Mouse (Mus musculus) forebrain, embryonic 13.5 days (tissue): ENCODE data around the gene Dusp22. TPM values are rescaled to one million over a fixed set of nuclear protein-coding genes. Genes with fewer than 3 reads are reported as not detected.

ENCODE experiments used
- ATAC-seq: fragments of 200-750 bp; cut with Nextera tagmentation; 2 replicates; pipeline ENCODE4 v1.8.0; 2017
- H3K27ac ChIP-seq: fragments of 300-500 bp; sonication (generic); 2 replicates; pipeline ENCODE4 v1.5.1; 2015; ENCODE audit warnings: inconsistent platforms, mild to moderate bottlenecking, moderate library complexity
- H3K27me3 ChIP-seq: fragments of 300-500 bp; sonication (generic); 2 replicates; pipeline ENCODE4 v1.6.1; 2015; ENCODE audit warnings: mild to moderate bottlenecking, inconsistent platforms
- H3K36me3 ChIP-seq: fragments of 300-500 bp; sonication (generic); 2 replicates; pipeline ENCODE4 v1.6.1; 2015; ENCODE audit warnings: mild to moderate bottlenecking, inconsistent platforms; ENCODE audit not compliant: poor library complexity, severe bottlenecking
- H3K4me1 ChIP-seq: fragments of 300-500 bp; sonication (generic); 2 replicates; pipeline ENCODE4 v1.6.1; 2015; ENCODE audit warnings: inconsistent platforms
- H3K4me2 ChIP-seq: fragments of 300-500 bp; sonication (generic); 2 replicates; pipeline ENCODE4 v1.6.1; 2015; ENCODE audit warnings: inconsistent platforms, mild to moderate bottlenecking, moderate library complexity
- H3K4me3 ChIP-seq: fragments of 300-500 bp; sonication (generic); 2 replicates; pipeline ENCODE4 v1.5.1; 2015; ENCODE audit warnings: mild to moderate bottlenecking, inconsistent platforms
- H3K9ac ChIP-seq: fragments of 300-500 bp; sonication (generic); 2 replicates; pipeline ENCODE4 v1.6.1; 2015; ENCODE audit warnings: mild to moderate bottlenecking, inconsistent platforms
- H3K9me3 ChIP-seq: fragments of 300-500 bp; sonication (generic); replicated peaks from 2 replicates; pipeline ENCODE4 v1.6.1; 2016; ENCODE audit warnings: inconsistent platforms
- WGBS: fragments of 180-500 bp; shearing (Covaris S2); methylation state at CpG from one replicate; pipeline ENCODE4 v1.1.7; 2015; 5-methylcytosine and 5-hydroxymethylcytosine counted together
- polyA plus RNA-seq: library from polyadenylated mRNA; unstranded; fragments of >200 nt; fragmentation: Nextera tagmentation; extraction: Ambion mirVana; gene quantifications from 2 replicates; pipeline ENCODE4 v1.2.1, GENCODE M21; 2015

The Dusp22 gene
- polyA plus RNA-seq, 1 experiment from 2014 or later: 9.3 TPM

DNA sequence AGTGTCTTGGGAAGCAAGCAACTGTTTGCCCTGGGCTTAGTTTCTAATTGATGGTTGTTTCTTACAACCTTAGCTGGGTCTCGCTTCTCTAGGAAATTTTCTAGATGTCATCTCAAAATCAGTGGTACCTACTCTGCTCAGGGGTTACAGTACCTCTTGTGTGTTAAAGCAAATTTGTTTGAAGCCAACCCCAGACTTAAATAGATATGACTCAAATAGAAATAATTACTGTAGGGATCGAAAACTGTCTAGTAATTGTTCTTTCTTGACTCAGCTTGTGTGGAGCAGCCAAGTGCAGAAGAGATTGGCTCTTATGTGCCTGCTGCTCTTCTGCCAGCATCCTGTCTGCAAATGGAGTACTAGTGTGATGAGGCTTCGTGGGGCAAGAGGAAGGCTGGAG, 22.5 kb downstream of the Dusp22 start:
- Histone ChIP-seq H3K9ac (no peak overlapping the region), H3K4me1 (no peaks in the 10 kb centered on the region), H3K9me3 (no peaks in the 10 kb centered on the region), H3K4me3 (no peak overlapping the region), H3K27ac (no peak overlapping the region), H3K36me3 (no peaks in the 10 kb centered on the region), H3K4me2 (no peak overlapping the region), H3K27me3 (no peaks in the 10 kb centered on the region)
- 93% methylated on average over 3 of the region's 3 CpGs for WGBS
- no peak for ATAC-seq

GRCm38 (mm10) chr13:30684614-30685122, 24.9 kb downstream of the Dusp22 start:
- H3K4me1 ChIP-seq: no peaks in the 10 kb centered on the region
- 76% methylated on average over 6 of the region's 6 CpGs for WGBS
- no peak for ATAC-seq
- no peaks in the 10 kb centered on the region for H3K36me3 ChIP-seq
- H3K9ac ChIP-seq: no peak overlapping the region
- no peak overlapping the region for H3K4me2 ChIP-seq
- H3K27me3 ChIP-seq: no peaks in the 10 kb centered on the region
- no peaks in the 10 kb centered on the region for H3K9me3 ChIP-seq
- H3K4me3 ChIP-seq: no peak overlapping the region
- H3K27ac ChIP-seq: no peak overlapping the region

DNA sequence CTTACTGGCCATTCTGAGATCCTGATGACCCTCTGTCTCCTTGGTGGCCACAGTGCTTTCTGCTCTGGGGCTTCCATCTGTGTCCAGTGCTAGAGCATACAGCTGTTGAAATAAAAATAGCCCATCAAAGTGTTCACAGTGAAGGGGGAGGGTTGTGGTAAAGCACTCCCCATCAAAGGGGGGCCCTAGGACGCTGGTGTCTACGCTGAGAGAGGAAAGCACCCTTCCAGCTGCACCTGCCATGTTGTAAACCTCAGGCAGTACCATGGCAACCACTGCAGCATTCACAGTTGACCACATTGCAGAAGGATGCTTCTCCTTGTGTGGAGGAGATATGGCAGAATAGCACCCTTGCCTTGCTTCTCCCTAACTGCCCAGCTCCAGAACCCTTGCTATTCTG, 26.2 kb downstream of the Dusp22 start:
- H3K36me3 ChIP-seq: no peaks in the 10 kb centered on the region
- no peak for ATAC-seq

DNA sequence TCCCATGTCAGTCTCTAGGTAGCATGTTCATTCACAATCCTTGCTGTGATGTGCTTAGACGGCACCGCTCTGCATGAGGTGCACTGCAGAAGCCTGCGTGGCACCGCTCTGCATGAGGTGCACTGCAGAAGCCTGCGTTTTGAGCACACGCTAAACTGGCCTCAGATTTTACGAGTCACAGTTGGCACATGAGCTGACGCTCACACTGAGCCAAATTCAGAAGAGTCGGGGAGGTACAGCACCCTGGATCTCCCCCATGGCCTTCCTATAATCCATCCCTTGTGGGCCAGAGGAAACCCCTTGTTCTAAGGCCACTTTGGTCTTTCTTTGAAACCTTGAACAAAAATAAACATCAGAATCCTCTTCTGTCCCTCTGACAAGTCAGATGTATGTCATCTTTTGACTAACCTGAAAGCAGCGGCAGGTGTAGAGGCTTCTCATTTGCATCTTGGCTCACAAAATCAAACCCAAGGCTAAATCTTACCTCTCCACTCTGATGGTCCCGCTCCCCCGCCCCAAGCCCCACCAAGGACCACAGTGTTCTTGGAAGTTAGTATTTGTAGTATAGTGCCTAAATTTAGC, 28.3 kb downstream of the Dusp22 start:
- Histone ChIP-seq H3K4me2 (no peak overlapping the region), H3K27me3 (no peaks in the 10 kb centered on the region), H3K27ac (no peak overlapping the region), H3K36me3 (no peaks in the 10 kb centered on the region), H3K9me3 (no peaks in the 10 kb centered on the region), H3K4me3 (no peak overlapping the region), H3K4me1 (no peaks in the 10 kb centered on the region), H3K9ac (no peak overlapping the region)
- 93% methylated on average over 12 of the region's 12 CpGs for WGBS
- ATAC-seq: no peak

More for the DNA sequence above, 26.2 kb downstream of the Dusp22 start:
- Histone ChIP-seq H3K4me1 (no peaks in the 10 kb centered on the region), H3K9ac (no peak overlapping the region), H3K4me2 (no peak overlapping the region), H3K4me3 (no peak overlapping the region), H3K27ac (no peak overlapping the region), H3K9me3 (no peaks in the 10 kb centered on the region), H3K27me3 (no peaks in the 10 kb centered on the region)
- WGBS: 87% methylated on average over 2 of the region's 2 CpGs

- no peak for ATAC-seq
- Histone ChIP-seq H3K36me3 (no peaks in the 10 kb centered on the region), H3K27ac (no peak overlapping the region), H3K4me2 (no peak overlapping the region), H3K27me3 (no peaks in the 10 kb centered on the region), H3K9ac (no peak overlapping the region), H3K4me3 (no peak overlapping the region), H3K4me1 (no peaks in the 10 kb centered on the region), H3K9me3 (no peaks in the 10 kb centered on the region)
- 90% methylated on average over 5 of the region's 5 CpGs for WGBS
Measured at GRCm38 (mm10) chr13:30689475-30689874, 29.7 kb downstream of the Dusp22 start.

- ATAC-seq: no peak
- H3K4me1 ChIP-seq: no peaks in the 10 kb centered on the region
- H3K9me3 ChIP-seq: no peaks in the 10 kb centered on the region
- H3K27ac ChIP-seq: no peak overlapping the region
- no peaks in the 10 kb centered on the region for H3K27me3 ChIP-seq
- H3K4me3 ChIP-seq: no peak overlapping the region
- no peak overlapping the region for H3K9ac ChIP-seq
- 87% methylated on average over 9 of the region's 9 CpGs for WGBS
- no peaks in the 10 kb centered on the region for H3K36me3 ChIP-seq
- no peak overlapping the region for H3K4me2 ChIP-seq
Measured at GRCm38 (mm10) chr13:30691441-30692292, 31.9 kb downstream of the Dusp22 start.

GRCm38 (mm10) chr13:30692644-30693385, 33.0 kb downstream of the Dusp22 start:
- H3K4me3 ChIP-seq: no peak overlapping the region
- H3K4me1 ChIP-seq: no peaks in the 10 kb centered on the region
- no peak for ATAC-seq
- no peaks in the 10 kb centered on the region for H3K9me3 ChIP-seq
- no peak overlapping the region for H3K4me2 ChIP-seq
- H3K36me3 ChIP-seq: no peaks in the 10 kb centered on the region
- H3K27me3 ChIP-seq: no peaks in the 10 kb centered on the region
- no peak overlapping the region for H3K9ac ChIP-seq
- no peak overlapping the region for H3K27ac ChIP-seq
- WGBS: 85% methylated on average over 7 of the region's 7 CpGs

DNA sequence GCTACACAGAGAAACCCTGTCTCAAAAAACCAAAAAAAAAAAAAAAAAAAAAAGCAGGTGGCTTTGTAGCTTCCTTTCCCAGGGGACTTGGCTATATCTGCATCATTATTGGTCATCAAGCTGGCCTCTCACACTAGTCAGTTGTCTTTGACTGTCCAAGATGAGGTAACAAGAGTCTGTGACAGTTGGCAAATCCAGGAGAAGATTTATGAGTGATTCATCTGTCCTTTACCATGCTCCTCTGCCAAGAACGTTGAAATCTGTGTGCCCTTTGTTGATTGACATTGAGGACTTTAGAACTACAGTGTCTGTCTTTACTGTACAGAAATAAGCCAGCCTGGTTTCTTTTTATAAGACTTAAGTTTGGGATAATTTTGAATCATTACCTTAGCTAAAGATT, 35.4 kb downstream of the Dusp22 start:
- Histone ChIP-seq H3K4me2 (no peak overlapping the region), H3K9me3 (no peaks in the 10 kb centered on the region), H3K27me3 (no peaks in the 10 kb centered on the region), H3K36me3 (no peaks in the 10 kb centered on the region), H3K9ac (no peak overlapping the region), H3K4me1 (no peaks in the 10 kb centered on the region), H3K4me3 (no peak overlapping the region), H3K27ac (no peak overlapping the region)
- ATAC-seq: no peak
- WGBS: 68% methylated on average over 1 of the region's 1 CpGs

DNA sequence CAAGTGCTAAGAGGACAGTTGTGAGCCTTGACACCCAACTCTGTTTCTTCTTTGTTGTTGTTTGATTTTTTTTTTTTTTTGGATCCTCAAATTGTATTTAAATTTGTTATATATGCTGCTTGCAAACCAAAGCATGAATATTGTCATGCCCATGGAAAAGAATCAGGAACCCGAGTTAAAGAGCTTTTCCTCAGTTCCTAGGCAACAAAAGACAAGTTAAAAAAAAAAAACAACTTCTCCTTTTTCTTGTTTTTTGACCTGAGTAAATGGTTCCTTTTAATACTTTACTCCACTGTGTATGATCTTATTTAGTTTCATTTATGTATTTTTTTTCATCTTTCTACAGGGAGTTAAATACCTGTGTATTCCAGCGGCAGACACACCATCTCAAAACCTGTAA, 36.1 kb downstream of the Dusp22 start:
- Histone ChIP-seq H3K4me2 (no peak overlapping the region), H3K9ac (no peak overlapping the region), H3K27ac (no peak overlapping the region), H3K4me1 (no peaks in the 10 kb centered on the region), H3K4me3 (no peak overlapping the region), H3K9me3 (no peaks in the 10 kb centered on the region), H3K36me3 (no peaks in the 10 kb centered on the region), H3K27me3 (no peaks in the 10 kb centered on the region)
- 88% methylated on average over 2 of the region's 2 CpGs for WGBS
- ATAC-seq: no peak

- no peak overlapping the region for H3K9ac ChIP-seq
- H3K36me3 ChIP-seq: no peaks in the 10 kb centered on the region
- 91% methylated on average over 5 of the region's 5 CpGs for WGBS
- no peak overlapping the region for H3K4me2 ChIP-seq
- no peaks in the 10 kb centered on the region for H3K9me3 ChIP-seq
- H3K27me3 ChIP-seq: no peaks in the 10 kb centered on the region
- no peak overlapping the region for H3K4me3 ChIP-seq
- H3K27ac ChIP-seq: no peak overlapping the region
- no peaks in the 10 kb centered on the region for H3K4me1 ChIP-seq
- no peak for ATAC-seq
Measured at GRCm38 (mm10) chr13:30697880-30698279, 38.1 kb downstream of the Dusp22 start.

- no peak for ATAC-seq
- no peaks in the 10 kb centered on the region for H3K27me3 ChIP-seq
- 94% methylated on average over 5 of the region's 5 CpGs for WGBS
- H3K4me2 ChIP-seq: no peak overlapping the region
- H3K27ac ChIP-seq: no peak overlapping the region
- H3K9ac ChIP-seq: no peak overlapping the region
- H3K4me3 ChIP-seq: no peak overlapping the region
- no peaks in the 10 kb centered on the region for H3K36me3 ChIP-seq
- no peaks in the 10 kb centered on the region for H3K4me1 ChIP-seq
- H3K9me3 ChIP-seq: no peaks in the 10 kb centered on the region
Measured at GRCm38 (mm10) chr13:30702695-30703094, 42.9 kb downstream of the Dusp22 start.
